Mouse (Mus musculus) left cerebral cortex, adult 2 months (tissue): ENCODE results near the gene Txndc5. TPM values are rescaled to one million over a fixed set of nuclear protein-coding genes. Genes with fewer than 3 reads are reported as not detected.

Experiments
- DNase-seq, 2 experiments: peaks; one replicate each; pipeline ENCODE4 v3.0.0; 2021 to 2022; ENCODE audit warnings: low spot score in 2 of 2, mixed read lengths in 1 of 2; ENCODE audit errors: extremely low spot score in 1 of 2
- H3K27ac ChIP-seq: fragments of 200-600 bp; 2 replicates; pipeline ENCODE4 v1.8.1; 2022
- H3K4me3 ChIP-seq: fragments of 200-600 bp; 2 replicates; pipeline ENCODE4 v1.8.1; 2022
- CTCF ChIP-seq: fragments of 200-600 bp; IDR thresholded peaks from 2 replicates; pipeline ENCODE4 v1.8.1; 2022; ENCODE audit warnings: antibody characterized with exemption, mild to moderate bottlenecking, moderate library complexity
- intact Hi-C: fragments of 180-260 bp; cut with DNase I; formaldehyde crosslinking; loops from one replicate; pipeline ENCODE4 v1.15.1; 2025
- long read RNA-seq, 2 experiments: library from polyadenylated mRNA; stranded (forward); transcript quantifications; one replicate each; pipeline ENCODE4 v2.0.0; 2021; ENCODE audit warnings: borderline mapping rate in 2 of 2
- total RNA-seq, 2 experiments: library from RNA; stranded (reverse); gene quantifications; 2 replicates each; pipeline ENCODE4 v1.2.3; 2021

The Txndc5 gene
- total RNA-seq, result 10 to 100 TPM; 47.0 to 47.4 TPM
- long read RNA-seq, experiment 1, transcript Txndc5-201 (10 exons, 2,843 nt), result major isoform, 126 of 134 reads
- long read RNA-seq, experiment 1, partial matches to known transcripts, result 0 of 134 reads
- long read RNA-seq, experiment 1, other reads (novel, unspliced or antisense), result 7 of 134 reads
- long read RNA-seq, experiment 2, transcript Txndc5-201 (10 exons, 2,843 nt), result major isoform, 98 of 102 reads
- long read RNA-seq, experiment 2, partial matches to known transcripts, result 0 of 102 reads
- long read RNA-seq, experiment 2, other reads (novel, unspliced or antisense), result 1 of 102 reads

DNA sequence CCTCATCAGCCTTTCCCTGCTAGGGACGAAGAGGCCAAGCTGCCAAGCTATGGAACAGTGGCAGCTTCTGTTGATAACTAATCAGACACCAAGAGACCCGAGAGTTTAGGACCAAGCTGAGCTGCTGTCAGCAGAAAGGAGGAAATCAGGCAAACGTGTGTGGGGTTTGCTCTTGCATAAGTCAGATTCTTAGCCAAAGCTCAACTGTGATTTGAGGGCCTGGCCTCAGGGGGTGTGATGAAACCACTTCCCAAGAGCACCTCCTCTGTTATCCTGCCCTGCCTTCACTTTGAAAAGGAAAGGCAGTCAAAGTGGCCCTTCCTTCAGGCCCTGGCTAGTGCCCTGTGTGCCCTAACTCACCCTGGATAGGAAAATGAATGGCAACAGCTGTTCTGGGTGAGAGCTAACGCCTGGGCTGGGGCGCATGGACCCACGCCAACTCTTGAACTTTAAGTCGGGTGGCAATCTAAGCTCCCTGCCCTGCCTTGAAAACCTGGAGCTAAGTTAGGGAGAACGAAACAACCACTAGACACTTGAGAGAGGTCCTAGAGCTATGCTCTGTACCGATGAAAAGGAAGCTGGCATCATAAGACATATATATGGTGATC lies at the start of gene Txndc5:
Gene Txndc5, minus strand, starts transcription at position 138 of the 608 bp plus-strand sequence.
- peak within 1 kb of the TSS; percentile 84 for H3K4me3 ChIP-seq
- intact Hi-C loops, result loop anchor here (5.0 kb wide), 1 partner anchor 181 kb away; the partner anchor contains the start of gene Bmp6
- DNase-seq, result no peak
- no peak for TF ChIP-seq CTCF
- H3K27ac ChIP-seq, result peak within 1 kb of the TSS; percentile 84

- no peak for TF ChIP-seq CTCF
- intact Hi-C loops, result no loop called here
- DNase-seq, result no peak
- H3K27ac ChIP-seq, result no peak overlapping the region
- H3K4me3 ChIP-seq, result no peak overlapping the region
Measured at GRCm38 (mm10) chr13:38574668-38575067, 46.0 kb upstream of the Txndc5 start.

- intact Hi-C loops, result no loop called here
- Histone ChIP-seq H3K4me3 (no peak overlapping the region), H3K27ac (no peak overlapping the region)
- TF ChIP-seq CTCF, result no peak
- no peak for DNase-seq
Measured at GRCm38 (mm10) chr13:38573281-38573680, 44.7 kb upstream of the Txndc5 start.

GRCm38 (mm10) chr13:38565245-38565644 lies 36.6 kb upstream of the Txndc5 start:
- intact Hi-C loops, result no loop called here
- H3K27ac ChIP-seq, result no peak overlapping the region
- DNase-seq, result no peak
- H3K4me3 ChIP-seq, result no peak overlapping the region
- TF ChIP-seq CTCF, result no peak

DNA sequence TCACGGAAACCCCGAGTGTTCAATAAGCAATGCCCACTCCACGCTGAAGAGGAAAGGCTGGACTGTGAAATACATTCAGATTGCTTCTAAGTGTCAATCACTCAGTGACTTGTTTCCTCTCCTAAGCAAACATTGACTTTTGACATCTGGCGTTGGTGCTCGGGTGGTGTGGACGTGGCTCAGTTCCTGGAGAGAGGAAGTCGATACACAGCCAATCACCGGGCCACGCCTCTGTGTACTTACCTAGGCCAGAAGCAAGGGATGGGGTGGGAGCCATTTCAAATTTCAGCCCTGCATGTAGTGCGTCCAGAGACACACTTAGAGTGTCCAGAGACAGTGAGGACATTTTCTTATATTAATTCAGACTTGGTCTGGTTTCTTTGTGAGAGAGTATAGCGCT lies 26.0 kb upstream of the Txndc5 start:
- Histone ChIP-seq H3K4me3 (no peak overlapping the region), H3K27ac (no peak overlapping the region)
- DNase-seq, result no peak
- TF ChIP-seq CTCF, result no peak
- intact Hi-C loops, result no loop called here

DNA sequence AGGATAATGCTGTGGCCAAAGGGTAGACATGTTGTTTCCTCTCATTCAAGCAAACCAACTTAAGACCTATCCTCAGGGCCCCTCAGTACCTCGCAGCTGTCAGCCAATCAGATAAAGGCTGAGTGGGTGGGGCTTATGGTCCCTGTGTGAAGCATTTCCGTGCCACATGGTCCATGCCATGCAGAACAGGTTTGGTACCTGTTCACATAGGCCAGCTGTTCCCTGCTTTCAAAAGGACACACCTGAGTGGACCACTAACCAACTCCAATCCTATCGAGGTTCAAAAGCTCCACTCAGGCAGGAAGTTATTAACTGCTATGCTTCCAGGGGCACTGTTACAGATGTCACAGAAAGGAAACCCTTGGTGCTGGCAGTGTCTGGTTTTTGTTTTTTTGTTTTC lies 25.6 kb upstream of the Txndc5 start:
- TF ChIP-seq CTCF, result no peak
- Histone ChIP-seq H3K4me3 (no peak overlapping the region), H3K27ac (no peak overlapping the region)
- no peak for DNase-seq
- intact Hi-C loops, result no loop called here

DNA sequence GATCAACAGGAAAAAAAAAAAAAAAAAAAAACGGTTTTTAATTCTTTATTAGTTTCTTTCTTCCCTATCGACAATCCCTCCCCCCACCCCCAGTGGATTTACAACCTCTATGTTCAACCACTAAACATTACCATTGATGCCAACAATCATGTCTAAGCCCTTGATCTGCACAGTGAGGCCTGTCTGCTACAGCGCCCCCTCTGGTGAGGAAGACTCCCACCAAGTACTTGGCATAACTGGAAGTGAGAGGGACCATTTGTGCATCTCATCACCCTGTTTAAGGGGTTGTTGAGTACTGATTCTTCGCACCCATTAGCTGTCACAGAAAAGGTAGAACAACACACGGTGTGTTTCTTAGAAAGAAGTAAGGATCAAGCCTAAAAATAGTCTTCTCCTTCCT lies 20.1 kb upstream of the Txndc5 start:
- peak; percentile 6; the same call in 1 of the 2 replicates for TF ChIP-seq CTCF
- intact Hi-C loops, result no loop called here
- no peak for DNase-seq
- Histone ChIP-seq H3K4me3 (no peak overlapping the region), H3K27ac (no peak overlapping the region)

- intact Hi-C loops, result no loop called here
- H3K4me3 ChIP-seq, result no peak overlapping the region
Measured at GRCm38 (mm10) chr13:38547717-38548116, 19.1 kb upstream of the Txndc5 start.

GRCm38 (mm10) chr13:38546754-38547153 lies 18.1 kb upstream of the Txndc5 start:
- no peak overlapping the region for H3K4me3 ChIP-seq
- no peak overlapping the region for H3K27ac ChIP-seq
- intact Hi-C loops, result no loop called here
- TF ChIP-seq CTCF, result no peak
- DNase-seq, result no peak

More at GRCm38 (mm10) chr13:38547717-38548116, 19.1 kb upstream of the Txndc5 start:
- no peak for TF ChIP-seq CTCF
- H3K27ac ChIP-seq, result no peak overlapping the region
- DNase-seq, result no peak

DNA sequence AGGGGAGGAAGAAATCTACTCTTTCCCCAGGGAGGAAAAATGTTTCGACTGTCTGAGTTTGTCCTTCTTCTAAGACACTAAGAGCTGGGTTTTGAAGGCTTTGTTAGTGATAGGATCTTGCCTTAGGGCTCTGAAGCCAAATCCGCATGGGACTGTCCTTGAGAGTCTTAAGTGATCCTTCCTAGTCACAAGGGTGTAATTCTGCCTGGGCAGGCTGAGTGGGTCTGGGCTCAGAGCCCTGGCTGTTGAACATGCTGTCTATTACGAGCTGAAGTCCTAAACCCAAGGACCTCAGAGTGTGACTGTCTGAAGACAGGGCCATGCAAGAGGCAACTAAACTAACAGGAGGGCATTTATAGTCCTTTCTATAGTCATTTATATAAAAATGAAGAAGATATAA lies 16.8 kb upstream of the Txndc5 start:
- H3K27ac ChIP-seq, result no peak overlapping the region
- no peak overlapping the region for H3K4me3 ChIP-seq
- intact Hi-C loops, result no loop called here
- TF ChIP-seq CTCF, result no peak
- no peak for DNase-seq

DNA sequence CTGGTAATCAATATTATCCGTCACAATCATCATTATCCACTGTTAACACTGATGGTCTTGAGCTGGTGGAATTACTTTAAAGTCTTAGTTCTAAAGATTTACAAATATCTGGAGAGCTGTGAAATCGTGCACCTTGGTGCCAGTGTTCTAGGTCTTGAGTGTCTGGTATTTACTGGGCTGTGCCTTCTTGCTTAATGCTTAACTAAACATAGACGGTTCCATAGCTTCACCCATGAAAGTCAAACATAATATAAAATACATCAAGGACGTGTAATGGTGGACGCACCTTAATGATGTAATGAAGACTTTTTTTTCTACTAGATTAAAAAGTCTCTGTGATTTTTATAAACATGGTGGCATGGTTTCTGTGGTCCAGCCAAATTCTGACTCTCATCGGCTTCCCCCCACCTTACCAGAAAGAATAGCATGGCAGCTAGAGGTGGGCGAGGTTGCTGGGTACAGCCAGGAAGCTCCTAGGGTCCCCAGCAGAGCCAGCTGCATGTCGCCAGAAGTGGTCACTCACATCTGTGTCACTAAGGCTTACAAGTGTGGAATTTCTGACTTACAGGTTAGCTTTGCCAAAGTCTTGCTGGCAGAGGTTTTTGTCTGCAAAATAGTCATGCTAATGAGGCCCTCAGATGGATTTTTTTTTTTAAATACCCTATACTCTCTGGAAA lies 16.3 kb upstream of the Txndc5 start:
- Histone ChIP-seq H3K27ac (no peak overlapping the region), H3K4me3 (no peak overlapping the region)
- intact Hi-C loops, result no loop called here
- no peak for TF ChIP-seq CTCF
- DNase-seq, result no peak

DNA sequence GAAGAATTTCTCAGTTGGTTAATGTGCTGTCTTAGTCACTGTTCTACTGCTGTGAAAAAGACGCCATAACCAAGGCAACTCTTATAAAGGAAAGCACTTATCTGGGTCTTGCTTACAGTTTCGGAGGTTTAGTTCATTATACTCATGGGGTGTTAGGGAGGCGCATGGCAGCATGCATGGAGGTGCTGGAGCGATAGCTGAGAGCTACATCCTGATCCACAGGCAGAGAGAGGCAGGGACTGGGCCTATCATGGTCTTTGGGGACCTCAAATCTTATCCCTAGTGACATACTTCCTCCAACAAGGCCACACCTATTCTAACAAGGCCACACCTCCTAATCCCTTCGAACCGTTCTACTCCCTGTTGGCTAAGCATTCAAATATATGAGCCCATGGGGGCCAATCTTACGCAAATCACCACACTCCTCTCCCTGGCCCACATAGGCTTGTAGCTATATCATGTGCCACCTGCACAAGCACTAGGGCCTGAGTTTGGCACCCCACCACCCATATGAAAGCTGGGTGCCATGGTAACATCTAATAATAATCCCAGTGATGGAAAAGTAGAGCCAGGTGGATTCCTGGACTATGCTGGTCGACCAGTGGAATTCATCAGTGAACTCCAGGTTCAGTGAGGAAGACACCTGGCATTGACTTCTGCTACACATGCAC lies 15.0 kb upstream of the Txndc5 start:
- intact Hi-C loops, result no loop called here
- DNase-seq, result no peak
- Histone ChIP-seq H3K27ac (no peak overlapping the region), H3K4me3 (no peak overlapping the region)
- TF ChIP-seq CTCF, result no peak
